Mouse (Mus musculus) stomach, postnatal 0 days (tissue): Measurements from ENCODE around the gene Xrcc4.

Experiments used
- CTCF ChIP-seq: IDR thresholded peaks from 2 replicates; pipeline ENCODE4 v1.5.1; 2016; ENCODE audit warnings: antibody characterized with exemption, low read depth, mild to moderate bottlenecking, moderate library complexity
- EP300 ChIP-seq: optimal IDR thresholded peaks from 2 replicates; pipeline ENCODE3; 2016; ENCODE audit warnings: antibody characterized with exemption

- TF ChIP-seq CTCF (no peak), EP300 (no peak)
These were observed 58.5 kb downstream of the Xrcc4 start for GRCm38 (mm10) chr13:90030911-90031310.
